Mouse (Mus musculus): ENCODE results near the gene Ccpg1. TPM values are rescaled to one million over a fixed set of nuclear protein-coding genes. Genes with fewer than 3 reads are reported as not detected.

Ccpg1 gene
- polyA plus RNA-seq, 1 experiment from 2014 or later: 23.6 TPM

GRCm38 (mm10) chr9:73055441-73055911, 70.2 kb downstream of the Ccpg1 start:
- Histone ChIP-seq H3K36me3 (no peaks in the 10 kb centered on the region), H3K9ac (no peak overlapping the region), H3K4me3 (no peak overlapping the region), H3K4me1 (peaks cover 11% of the 10 kb centered on the region), H3K27ac (no peak overlapping the region), H3K9me3 (no peaks in the 10 kb centered on the region), H3K4me2 (replicated peaks) (no peak overlapping the region), H3K27me3 (no peaks in the 10 kb centered on the region)
- WGBS: 35% methylated on average over 10 of the region's 10 CpGs
- no peak for ATAC-seq (ENCODE audit: low FRiP score, low read depth)

GRCm38 (mm10) chr9:73059224-73059623, 74.0 kb downstream of the Ccpg1 start:
- Histone ChIP-seq H3K4me3 (no peak overlapping the region), H3K27me3 (no peaks in the 10 kb centered on the region), H3K9ac (no peak overlapping the region), H3K36me3 (no peaks in the 10 kb centered on the region), H3K27ac (no peak overlapping the region), H3K4me1 (peaks cover 17% of the 10 kb centered on the region), H3K4me2 (replicated peaks) (no peak overlapping the region), H3K9me3 (no peaks in the 10 kb centered on the region)
- 85% methylated on average over 4 of the region's 4 CpGs for WGBS
- ATAC-seq (ENCODE audit: low FRiP score, low read depth): no peak

- H3K9ac ChIP-seq: peak overlapping the region; percentile 59
- H3K27me3 ChIP-seq: no peaks in the 10 kb centered on the region
- peak overlapping the region; percentile 39; the same call in 1 of the 2 replicates for H3K27ac ChIP-seq
- H3K4me3 ChIP-seq: peak overlapping the region; percentile 25
- WGBS: 6% methylated on average over 15 of the region's 15 CpGs
- H3K4me2 ChIP-seq (replicated peaks): peak overlapping the region; percentile 64
- H3K4me1 ChIP-seq: peaks cover 21% of the 10 kb centered on the region
- H3K9me3 ChIP-seq: no peaks in the 10 kb centered on the region
- no peaks in the 10 kb centered on the region for H3K36me3 ChIP-seq
- ATAC-seq (ENCODE audit: low FRiP score, low read depth): 0 out of 2 replicates have a peak, but pooled peaks have one; percentile 53
Measured at GRCm38 (mm10) chr9:73063621-73064290, 78.5 kb downstream of the Ccpg1 start.

Small RNA genes within 50 kb of the gene (microRNA-seq; reads per million reads assigned to microRNA genes)
- not detected for gene Gm27353

Other genes starting within 250 kb of the Ccpg1 start
- 0.36 and 1.0 TPM in 2 replicates for gene Prtg, start 178.6 kb upstream of the Ccpg1 start, polyA plus RNA-seq (2015; fragmentation: Nextera tagmentation; extraction: Ambion mirVana)
- 9.2 and 9.9 TPM in 2 replicates for gene Pygo1, start 59.8 kb upstream of the Ccpg1 start, polyA plus RNA-seq (2015; fragmentation: Nextera tagmentation; extraction: Ambion mirVana)
- gene Dyx1c1, start 26.6 kb upstream of the Ccpg1 start, polyA plus RNA-seq (2015; fragmentation: Nextera tagmentation; extraction: Ambion mirVana): 1.6 TPM in 2 replicates
- gene Gm44503, start 26.6 kb upstream of the Ccpg1 start, polyA plus RNA-seq (2015; fragmentation: Nextera tagmentation; extraction: Ambion mirVana): not detected in 2 replicates
- gene Ccpg1os, start within 50 bp of the Ccpg1 start, polyA plus RNA-seq (2015; fragmentation: Nextera tagmentation; extraction: Ambion mirVana): 10.3 and 10.7 TPM in 2 replicates
- gene Pigb, start 54.9 kb downstream of the Ccpg1 start, polyA plus RNA-seq (2015; fragmentation: Nextera tagmentation; extraction: Ambion mirVana): 10.5 and 13.0 TPM in 2 replicates
- gene Rab27a, start 59.4 kb downstream of the Ccpg1 start, polyA plus RNA-seq (2015; fragmentation: Nextera tagmentation; extraction: Ambion mirVana): 8.6 and 8.8 TPM in 2 replicates
- 0.22 TPM in 1 of 2 replicates, not detected in the other for gene Khdc3, start 116.4 kb downstream of the Ccpg1 start, polyA plus RNA-seq (2015; fragmentation: Nextera tagmentation; extraction: Ambion mirVana)
- gene Gm20509, start 117.0 kb downstream of the Ccpg1 start, polyA plus RNA-seq (2015; fragmentation: Nextera tagmentation; extraction: Ambion mirVana): not detected in 2 replicates
- 138 TPM in 2 replicates for gene Rsl24d1, start 128.0 kb downstream of the Ccpg1 start, polyA plus RNA-seq (2015; fragmentation: Nextera tagmentation; extraction: Ambion mirVana)

Data from limb, embryonic 13.5 days (tissue).